Mouse (Mus musculus) midbrain, embryonic 15.5 days (tissue): Measurements from ENCODE around the gene Mia. TPM values are rescaled to one million over a fixed set of nuclear protein-coding genes. Genes with fewer than 3 reads are reported as not detected.
A peak's percentile ranks its signal among the peaks of the same experiment; 100 is the strongest.

Experiments used
- ATAC-seq: fragments of 200-750 bp; cut with Nextera tagmentation; replicated peaks from 2 replicates; pipeline ENCODE4 v1.8.0; 2017; ENCODE audit warnings: moderate TSS enrichment
- H3K27ac ChIP-seq: fragments of 300-500 bp; sonication (generic); 2 replicates; pipeline ENCODE4 v1.5.1; 2015; ENCODE audit warnings: mild to moderate bottlenecking, inconsistent platforms
- H3K27me3 ChIP-seq: fragments of 300-500 bp; sonication (generic); replicated peaks from 2 replicates; pipeline ENCODE4 v1.6.1; 2015; ENCODE audit warnings: inconsistent platforms
- H3K36me3 ChIP-seq: fragments of 300-500 bp; sonication (generic); replicated peaks from 2 replicates; pipeline ENCODE4 v1.6.1; 2015; ENCODE audit warnings: inconsistent platforms
- H3K4me1 ChIP-seq: fragments of 300-500 bp; sonication (generic); 2 replicates; pipeline ENCODE4 v1.6.1; 2015; ENCODE audit warnings: inconsistent platforms
- H3K4me2 ChIP-seq: fragments of 300-500 bp; sonication (generic); 2 replicates; pipeline ENCODE4 v1.6.1; 2015; ENCODE audit warnings: inconsistent platforms, mild to moderate bottlenecking, moderate library complexity
- H3K4me3 ChIP-seq: fragments of 300-500 bp; sonication (generic); 2 replicates; pipeline ENCODE4 v1.5.1; 2015; ENCODE audit warnings: mild to moderate bottlenecking, inconsistent platforms
- H3K9ac ChIP-seq: fragments of 300-500 bp; sonication (generic); 2 replicates; pipeline ENCODE4 v1.6.1; 2015; ENCODE audit warnings: mild to moderate bottlenecking, inconsistent platforms
- H3K9me3 ChIP-seq: fragments of 300-500 bp; sonication (generic); 2 replicates; pipeline ENCODE4 v1.6.1; 2016; ENCODE audit warnings: inconsistent platforms
- WGBS: fragments of 180-500 bp; shearing (Covaris S2); methylation state at CpG from one replicate; pipeline ENCODE4 v1.1.7; 2015; ENCODE audit warnings: mixed read lengths; 5-methylcytosine and 5-hydroxymethylcytosine counted together
- polyA plus RNA-seq: library from polyadenylated mRNA; unstranded; fragments of >200 nt; fragmentation: Nextera tagmentation; extraction: Ambion mirVana; gene quantifications from 2 replicates; pipeline ENCODE4 v1.2.1, GENCODE M21; 2015

Mia gene
- polyA plus RNA-seq, 1 experiment from 2014 or later = 14.0 TPM

DNA sequence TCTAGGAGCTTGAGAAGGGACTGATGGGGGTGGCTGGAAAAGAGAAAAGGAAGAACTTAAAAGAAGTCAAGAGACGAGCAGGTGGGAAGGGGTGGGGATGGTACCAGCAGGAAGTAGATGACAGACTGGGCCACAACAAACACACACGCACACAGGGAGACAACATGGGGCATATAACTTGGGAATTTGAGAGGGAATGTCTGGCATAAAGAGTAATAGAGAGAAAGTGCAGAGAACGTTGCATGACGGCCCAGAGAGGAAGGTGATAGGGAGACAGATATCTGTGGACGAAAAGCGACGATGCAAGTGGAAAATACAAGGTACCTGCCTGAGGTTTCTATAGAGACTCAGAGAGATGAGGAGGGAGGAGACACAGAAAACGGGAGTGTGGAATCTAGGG, 15.3 kb downstream of the Mia start:
- WGBS = 1% methylated on average over 8 of the region's 8 CpGs
- H3K4me1 ChIP-seq = peaks cover 61% of the 10 kb centered on the region

GRCm38 (mm10) chr7:27165007-27165655, 15.8 kb downstream of the Mia start:
- Histone ChIP-seq H3K9ac (peak overlapping the region; percentile 90), H3K4me1 (peaks cover 67% of the 10 kb centered on the region), H3K4me2 (peak overlapping the region; percentile 90), H3K27me3 (no peaks in the 10 kb centered on the region), H3K9me3 (no peaks in the 10 kb centered on the region), H3K27ac (peak overlapping the region; percentile 99), H3K36me3 (no peaks in the 10 kb centered on the region), H3K4me3 (peak overlapping the region; percentile 85)
- peak; percentile 18 for ATAC-seq
- 73% methylated on average over 23 of the region's 23 CpGs for WGBS

More for the DNA sequence above, 15.3 kb downstream of the Mia start:
- peak overlapping the region; percentile 85 for H3K4me3 ChIP-seq
- ATAC-seq = peak; percentile 0; the same call in 1 of the 2 replicates
- H3K9ac ChIP-seq = peak overlapping the region; percentile 90
- no peaks in the 10 kb centered on the region for H3K9me3 ChIP-seq
- H3K27ac ChIP-seq = peak overlapping the region; percentile 99
- H3K4me2 ChIP-seq = peak overlapping the region; percentile 90
- no peaks in the 10 kb centered on the region for H3K36me3 ChIP-seq
- no peaks in the 10 kb centered on the region for H3K27me3 ChIP-seq

DNA sequence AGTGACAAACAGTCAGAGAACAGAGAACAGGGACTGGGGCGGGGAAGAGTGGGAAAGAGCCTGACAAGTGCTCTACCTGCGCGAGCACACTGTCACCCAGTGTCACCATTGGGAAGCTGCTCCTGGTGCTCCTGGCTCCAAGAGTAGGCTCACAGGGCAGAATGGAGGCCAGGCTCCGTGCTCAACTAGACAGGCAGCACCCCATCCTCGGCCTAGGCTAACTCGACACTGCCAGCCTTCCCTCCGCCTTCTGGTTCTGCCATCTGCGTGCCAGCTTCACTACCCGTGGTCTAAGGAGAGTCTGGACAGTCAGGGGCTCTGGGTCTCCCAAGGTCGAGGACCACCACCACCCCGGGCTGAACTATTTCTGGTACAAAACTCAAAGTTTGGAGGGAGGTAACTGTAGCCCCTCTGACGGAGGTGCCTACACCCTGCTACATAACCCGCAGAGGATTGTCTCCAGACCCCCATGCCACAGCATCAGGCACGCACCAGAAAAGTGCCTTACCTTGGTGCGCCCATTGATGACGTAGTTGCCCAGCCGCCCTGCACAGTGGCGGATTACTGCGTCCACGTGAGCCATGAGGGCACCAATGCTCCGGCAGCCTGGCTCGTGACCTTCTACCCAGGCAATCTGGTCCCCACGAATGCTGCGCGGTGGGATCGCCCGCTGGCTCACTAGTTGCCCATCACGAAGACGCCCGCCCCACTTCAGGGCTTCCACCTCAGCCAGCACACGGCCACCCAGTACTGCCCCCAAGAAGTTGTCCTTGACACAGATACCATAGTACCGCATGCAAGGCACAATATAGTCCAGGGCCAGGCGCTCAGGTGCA, 16.6 kb downstream of the Mia start:
- H3K4me3 ChIP-seq = peak overlapping the region; percentile 85
- 83% methylated on average over 33 of the region's 33 CpGs for WGBS
- H3K9me3 ChIP-seq = no peaks in the 10 kb centered on the region
- H3K9ac ChIP-seq = peak overlapping the region; percentile 29
- H3K4me1 ChIP-seq = peaks cover 73% of the 10 kb centered on the region
- no peak for ATAC-seq
- H3K27me3 ChIP-seq = no peaks in the 10 kb centered on the region
- H3K36me3 ChIP-seq = no peaks in the 10 kb centered on the region
- H3K27ac ChIP-seq = no peak overlapping the region
- H3K4me2 ChIP-seq = peak overlapping the region; percentile 90

GRCm38 (mm10) chr7:27163450-27163805, 17.5 kb downstream of the Mia start:
- Histone ChIP-seq H3K4me2 (peak overlapping the region; percentile 90), H3K4me1 (peaks cover 73% of the 10 kb centered on the region), H3K27me3 (no peaks in the 10 kb centered on the region), H3K36me3 (peaks cover 7% of the 10 kb centered on the region), H3K9me3 (no peaks in the 10 kb centered on the region), H3K9ac (peak overlapping the region; percentile 29; the same call in 1 of the 2 replicates), H3K27ac (no peak overlapping the region), H3K4me3 (peak overlapping the region; percentile 0; the same call in 1 of the 2 replicates)
- 79% methylated on average over 5 of the region's 5 CpGs for WGBS
- no peak for ATAC-seq

GRCm38 (mm10) chr7:27162780-27163449, 18.0 kb downstream of the Mia start:
- no peak overlapping the region for H3K27ac ChIP-seq
- peak overlapping the region; percentile 0; the same call in 1 of the 2 replicates for H3K4me3 ChIP-seq
- H3K9ac ChIP-seq = peak overlapping the region; percentile 29; the same call in 1 of the 2 replicates
- ATAC-seq = no peak
- H3K36me3 ChIP-seq = peaks cover 9% of the 10 kb centered on the region
- peaks cover 73% of the 10 kb centered on the region for H3K4me1 ChIP-seq
- peak overlapping the region; percentile 90 for H3K4me2 ChIP-seq
- WGBS = 83% methylated on average over 5 of the region's 5 CpGs
- no peaks in the 10 kb centered on the region for H3K27me3 ChIP-seq
- no peaks in the 10 kb centered on the region for H3K9me3 ChIP-seq

- ATAC-seq = no peak
- Histone ChIP-seq H3K27ac (no peak overlapping the region), H3K4me3 (no peak overlapping the region), H3K4me2 (no peak overlapping the region), H3K9ac (no peak overlapping the region), H3K4me1 (peaks cover 63% of the 10 kb centered on the region), H3K9me3 (no peaks in the 10 kb centered on the region), H3K36me3 (peaks cover 9% of the 10 kb centered on the region), H3K27me3 (no peaks in the 10 kb centered on the region)
- 88% methylated on average over 4 of the region's 4 CpGs for WGBS
Observed at GRCm38 (mm10) chr7:27161744-27162143, 19.2 kb downstream of the Mia start.

- ATAC-seq = no peak
- Histone ChIP-seq H3K4me3 (no peak overlapping the region), H3K27me3 (no peaks in the 10 kb centered on the region), H3K4me2 (no peak overlapping the region), H3K9me3 (no peaks in the 10 kb centered on the region), H3K4me1 (peaks cover 63% of the 10 kb centered on the region), H3K27ac (no peak overlapping the region), H3K36me3 (peaks cover 9% of the 10 kb centered on the region), H3K9ac (no peak overlapping the region)
- 85% methylated on average over 3 of the region's 3 CpGs for WGBS
Observed at GRCm38 (mm10) chr7:27160921-27161320, 20.0 kb downstream of the Mia start.

GRCm38 (mm10) chr7:27159882-27160281, 21.1 kb downstream of the Mia start:
- H3K4me1 ChIP-seq = peaks cover 54% of the 10 kb centered on the region
- WGBS = 13% methylated on average over 8 of the region's 8 CpGs
- peak overlapping the region; percentile 49; the same call in 1 of the 2 replicates for H3K27ac ChIP-seq
- H3K9ac ChIP-seq = no peak overlapping the region
- H3K4me2 ChIP-seq = peak overlapping the region; percentile 4; the same call in 1 of the 2 replicates
- peak; percentile 86 for ATAC-seq
- H3K9me3 ChIP-seq = no peaks in the 10 kb centered on the region
- no peaks in the 10 kb centered on the region for H3K27me3 ChIP-seq
- H3K4me3 ChIP-seq = no peak overlapping the region
- H3K36me3 ChIP-seq = peaks cover 9% of the 10 kb centered on the region

- ATAC-seq = no peak
- WGBS = 94% methylated on average over 6 of the region's 6 CpGs
- Histone ChIP-seq H3K27me3 (no peaks in the 10 kb centered on the region), H3K27ac (no peak overlapping the region), H3K4me1 (peaks cover 47% of the 10 kb centered on the region), H3K4me2 (no peak overlapping the region), H3K36me3 (peaks cover 9% of the 10 kb centered on the region), H3K9me3 (no peaks in the 10 kb centered on the region), H3K4me3 (no peak overlapping the region), H3K9ac (no peak overlapping the region)
Observed at GRCm38 (mm10) chr7:27159256-27159655, 21.7 kb downstream of the Mia start.

DNA sequence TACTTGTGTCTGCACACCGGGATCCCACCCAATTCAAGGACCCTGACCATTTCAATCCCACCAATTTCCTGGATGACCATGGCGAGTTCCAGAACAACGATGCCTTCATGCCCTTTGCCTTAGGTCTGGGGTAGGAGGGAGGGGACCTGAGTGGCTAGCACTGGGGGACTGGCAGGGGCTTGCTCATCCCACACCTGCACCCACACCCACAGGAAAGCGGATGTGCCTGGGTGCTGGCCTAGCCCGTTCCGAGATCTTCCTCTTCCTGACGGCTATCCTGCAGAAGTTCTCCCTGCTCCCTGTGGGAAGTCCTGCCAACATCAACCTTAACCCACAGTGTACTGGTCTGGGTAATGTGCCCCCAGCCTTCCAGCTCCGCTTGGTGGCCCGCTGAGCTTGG, 22.8 kb downstream of the Mia start:
- H3K9me3 ChIP-seq = no peaks in the 10 kb centered on the region
- H3K27me3 ChIP-seq = no peaks in the 10 kb centered on the region
- H3K4me2 ChIP-seq = no peak overlapping the region
- no peak overlapping the region for H3K27ac ChIP-seq
- no peak for ATAC-seq
- peaks cover 9% of the 10 kb centered on the region for H3K36me3 ChIP-seq
- H3K4me3 ChIP-seq = no peak overlapping the region
- H3K9ac ChIP-seq = no peak overlapping the region
- peaks cover 37% of the 10 kb centered on the region for H3K4me1 ChIP-seq
- 95% methylated on average over 9 of the region's 9 CpGs for WGBS

DNA sequence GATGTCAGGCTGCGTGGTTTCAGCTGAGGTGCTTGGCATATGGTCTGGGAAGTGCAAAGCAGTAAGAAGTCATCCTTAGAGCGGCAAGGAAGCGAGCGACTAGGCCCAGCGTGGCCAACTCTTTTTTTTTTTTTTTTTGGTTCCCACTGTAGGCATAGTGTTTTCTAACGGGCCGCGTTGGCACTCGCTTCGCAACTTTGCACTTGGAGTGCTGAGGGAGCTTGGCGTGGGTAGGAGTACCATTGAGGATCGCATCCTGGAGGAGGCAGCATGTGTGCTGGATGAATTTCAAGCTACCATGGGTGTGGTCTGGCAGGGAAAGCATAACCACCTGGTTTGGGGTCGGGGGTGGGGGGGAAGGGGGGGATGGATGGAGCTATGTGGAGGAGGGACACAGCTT, 25.0 kb downstream of the Mia start:
- Histone ChIP-seq H3K36me3 (peaks cover 9% of the 10 kb centered on the region), H3K4me3 (no peak overlapping the region), H3K27me3 (no peaks in the 10 kb centered on the region), H3K27ac (no peak overlapping the region), H3K9ac (no peak overlapping the region), H3K9me3 (no peaks in the 10 kb centered on the region), H3K4me1 (peaks cover 15% of the 10 kb centered on the region), H3K4me2 (no peak overlapping the region)
- WGBS = 86% methylated on average over 13 of the region's 13 CpGs
- no peak for ATAC-seq

GRCm38 (mm10) chr7:27153205-27153764, 27.7 kb downstream of the Mia start, which contains the start of gene Cyp2t4:
Gene Cyp2t4, plus strand, starts transcription at chr7:27153714.
- Histone ChIP-seq H3K27ac (no peak within 1 kb of the TSS), H3K9me3 (no peaks in the 10 kb centered on the region), H3K4me1 (no peaks in the 10 kb centered on the region), H3K36me3 (peaks cover under 1% of the 10 kb centered on the region; the same call in 1 of the 2 replicates), H3K9ac (no peak within 1 kb of the TSS), H3K4me3 (no peak within 1 kb of the TSS), H3K4me2 (no peak within 1 kb of the TSS), H3K27me3 (no peaks in the 10 kb centered on the region)
- ATAC-seq = 0 out of 2 replicates have a peak, but pooled peaks have one; percentile 22
- 78% methylated on average over 10 of the region's 10 CpGs for WGBS
